Mouse (Mus musculus): Measurements from ENCODE around the gene Ccdc32.

Gene Ccdc32

GRCm38 (mm10) chr2:119015604-119016180, 13.5 kb downstream of the Ccdc32 start:
- peak; percentile 82 for DNase-seq (ENCODE audit: low read depth, low spot score)

DNA sequence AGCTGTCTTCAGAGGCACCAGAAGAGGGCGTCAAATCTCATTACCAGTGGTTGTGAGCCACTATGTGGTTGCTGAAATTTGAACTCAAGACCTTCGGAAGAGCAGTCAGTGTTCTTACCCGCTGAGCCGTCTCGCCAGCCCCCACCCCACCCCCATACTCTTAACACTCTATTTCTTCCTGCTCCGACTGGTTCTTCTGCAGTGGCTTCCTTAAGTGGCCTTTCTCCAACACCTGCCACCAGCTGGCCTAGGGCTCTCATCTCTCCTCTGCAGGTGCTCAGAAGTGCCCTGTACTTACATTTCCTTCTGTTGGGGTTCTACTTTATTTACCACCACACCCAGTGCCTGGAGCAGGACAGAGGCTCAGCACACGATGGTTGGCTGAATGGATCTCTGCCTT, 14.2 kb downstream of the Ccdc32 start:
- DNase-seq (ENCODE audit: low read depth, low spot score), result no peak

- no peak for DNase-seq (ENCODE audit: low read depth, low spot score)
These were observed 19.8 kb downstream of the Ccdc32 start for GRCm38 (mm10) chr2:119009376-119009775.

DNA sequence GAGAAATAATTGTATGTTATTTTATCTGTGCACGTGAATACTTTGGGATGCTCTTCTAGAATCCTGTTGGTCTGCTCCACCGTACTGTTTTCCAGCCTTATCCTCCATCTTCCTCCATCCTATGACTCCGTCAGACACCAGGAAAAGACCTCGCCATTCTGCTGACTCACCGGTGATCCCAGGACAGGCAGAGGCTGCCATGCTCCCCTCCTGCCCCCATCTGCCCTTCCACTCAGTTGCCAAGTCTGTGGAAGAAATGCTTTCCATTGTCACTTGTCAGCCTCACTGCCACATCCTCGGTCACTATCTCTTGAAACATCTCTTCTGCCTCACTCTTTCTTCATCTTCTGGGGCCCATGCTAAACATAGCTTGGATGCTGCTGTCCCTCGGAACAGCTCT, 22.3 kb downstream of the Ccdc32 start:
- DNase-seq (ENCODE audit: low read depth, low spot score), result peak; percentile 54

- no peak for DNase-seq (ENCODE audit: low read depth, low spot score)
These were observed 30.1 kb downstream of the Ccdc32 start for GRCm38 (mm10) chr2:118999025-118999639.

GRCm38 (mm10) chr2:118998115-118998866, 30.9 kb downstream of the Ccdc32 start:
- DNase-seq (ENCODE audit: low read depth, low spot score), result no peak

GRCm38 (mm10) chr2:118996798-118997105, 32.4 kb downstream of the Ccdc32 start:
- no peak for DNase-seq (ENCODE audit: low read depth, low spot score)

GRCm38 (mm10) chr2:118995919-118996797, 33.0 kb downstream of the Ccdc32 start:
- DNase-seq (ENCODE audit: low read depth, low spot score), result peak; percentile 79

DNA sequence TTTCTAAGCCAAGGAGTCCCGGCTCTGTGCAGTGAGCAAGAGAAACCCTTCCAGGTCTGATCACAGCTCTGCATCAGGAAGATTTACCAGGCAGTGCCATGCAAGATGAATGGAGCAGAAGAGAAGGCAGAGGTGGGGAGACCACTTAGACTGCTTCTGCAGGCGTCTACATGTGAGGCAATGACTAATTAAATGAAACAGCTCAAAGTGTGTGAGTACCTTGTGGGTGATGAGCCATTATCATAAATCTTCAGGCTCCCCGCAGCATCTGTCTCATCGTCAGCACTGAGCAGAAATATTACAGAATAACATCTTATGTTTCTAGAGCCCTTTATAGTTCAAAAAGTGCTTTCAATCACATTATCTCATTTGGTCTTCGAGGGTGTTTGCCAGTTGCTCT, 33.7 kb downstream of the Ccdc32 start:
- peak; percentile 78 for DNase-seq (ENCODE audit: low read depth, low spot score)

DNA sequence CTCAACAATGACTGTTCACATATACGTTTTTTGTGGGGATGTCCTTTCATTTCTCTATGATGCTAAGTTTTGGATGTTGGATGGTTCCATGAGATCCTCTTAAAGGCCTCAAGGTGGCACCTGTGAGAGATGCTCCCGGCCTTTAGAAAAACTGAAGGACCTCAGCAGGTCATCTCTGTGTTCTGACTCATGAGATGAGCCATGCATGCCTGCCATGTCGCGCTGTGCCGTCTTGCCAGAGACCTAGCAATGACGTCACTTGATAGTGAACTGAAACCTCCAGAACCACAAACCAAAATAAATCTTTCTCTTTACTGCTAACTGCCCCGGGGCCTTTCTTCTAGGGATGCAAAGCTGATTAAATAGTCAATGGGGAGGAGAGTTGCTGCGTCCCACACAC, 45.4 kb downstream of the Ccdc32 start:
- peak; percentile 22 for DNase-seq (ENCODE audit: low read depth, low spot score)

- DNase-seq (ENCODE audit: low read depth, low spot score), result no peak
These were observed 48.4 kb downstream of the Ccdc32 start for GRCm38 (mm10) chr2:118980841-118981240.

DNA sequence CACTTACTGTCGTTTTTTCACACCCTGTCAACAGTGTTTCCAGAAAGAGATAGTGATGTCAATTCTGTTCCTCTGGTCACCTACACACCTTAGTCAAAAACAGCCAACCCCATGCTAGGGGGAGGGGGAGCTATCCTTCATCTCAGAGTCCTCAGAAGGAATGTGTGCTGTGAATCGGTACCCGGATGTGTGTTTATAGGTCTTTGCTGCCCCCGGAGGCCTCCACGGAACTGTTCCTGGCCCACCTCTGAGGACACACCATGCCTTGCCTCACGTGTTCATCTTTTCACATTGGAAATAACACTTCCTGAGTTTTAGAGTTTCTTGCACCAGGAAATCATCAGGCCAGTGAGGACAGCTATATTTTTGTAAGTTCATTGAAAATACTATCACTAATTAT, 51.1 kb downstream of the Ccdc32 start:
- DNase-seq (ENCODE audit: low read depth, low spot score), result no peak

- no peak for DNase-seq (ENCODE audit: low read depth, low spot score)
These were observed 52.3 kb downstream of the Ccdc32 start for GRCm38 (mm10) chr2:118976941-118977340.

GRCm38 (mm10) chr2:118976282-118976929, 52.8 kb downstream of the Ccdc32 start:
- peak; percentile 93 for DNase-seq (ENCODE audit: low read depth, low spot score)

DNA sequence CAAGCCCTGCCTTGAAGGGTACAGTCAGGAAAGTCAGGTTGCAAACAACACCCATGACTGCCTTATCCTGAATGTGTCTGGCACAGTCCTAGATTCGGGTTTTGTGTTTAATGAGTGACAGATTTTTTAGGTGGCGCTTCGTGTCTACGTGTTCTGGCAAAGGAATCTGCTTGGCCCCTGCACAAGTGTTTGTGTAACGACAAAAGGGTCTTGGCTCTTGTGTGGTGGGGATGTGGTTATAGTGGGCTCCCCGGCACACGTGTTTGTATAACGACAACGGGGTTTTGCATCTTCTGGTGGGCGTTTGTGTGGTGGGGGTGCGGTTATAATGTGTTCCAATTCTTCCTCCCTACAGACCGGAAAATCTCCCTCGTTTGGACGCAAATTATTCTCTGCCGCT, 53.3 kb downstream of the Ccdc32 start:
- DNase-seq (ENCODE audit: low read depth, low spot score), result peak; percentile 46

- DNase-seq (ENCODE audit: low read depth, low spot score), result peak; percentile 84
These were observed 56.4 kb downstream of the Ccdc32 start for GRCm38 (mm10) chr2:118972687-118973376.

DNA sequence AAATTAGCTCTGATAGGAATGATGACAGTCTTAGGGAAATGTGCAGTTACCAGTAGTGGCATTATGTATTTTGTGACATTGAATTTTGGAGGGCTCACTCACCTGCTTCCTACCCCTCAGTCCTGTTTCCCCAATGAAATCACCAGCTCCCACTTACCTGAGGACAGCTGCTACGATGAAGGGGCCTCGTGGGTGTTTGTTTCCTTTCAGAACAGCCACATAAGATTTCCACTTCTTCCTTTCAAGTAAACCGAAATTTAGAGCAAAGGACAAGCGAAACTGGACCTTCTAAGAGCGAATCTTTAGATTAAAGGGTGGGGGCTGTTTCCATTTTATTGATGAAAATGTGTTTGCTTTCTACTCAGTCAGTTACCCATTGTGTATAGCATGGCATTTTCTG, 57.1 kb downstream of the Ccdc32 start:
- DNase-seq (ENCODE audit: low read depth, low spot score), result no peak

- no peak for DNase-seq (ENCODE audit: low read depth, low spot score)
These were observed 59.5 kb downstream of the Ccdc32 start for GRCm38 (mm10) chr2:118969585-118970147.
